Mouse (Mus musculus) E14TG2a.4 (cell line): ENCODE data around the gene Elavl4.

Experiments used
- CTCF ChIP-seq: conservative IDR thresholded peaks from 2 replicates; pipeline ENCODE4 v1.5.1; 2014; ENCODE audit warnings: low read length
- POU5F1 ChIP-seq: IDR thresholded peaks from 2 replicates; pipeline ENCODE4 v1.6.1; 2014; ENCODE audit warnings: low read length, borderline replicate concordance

DNA sequence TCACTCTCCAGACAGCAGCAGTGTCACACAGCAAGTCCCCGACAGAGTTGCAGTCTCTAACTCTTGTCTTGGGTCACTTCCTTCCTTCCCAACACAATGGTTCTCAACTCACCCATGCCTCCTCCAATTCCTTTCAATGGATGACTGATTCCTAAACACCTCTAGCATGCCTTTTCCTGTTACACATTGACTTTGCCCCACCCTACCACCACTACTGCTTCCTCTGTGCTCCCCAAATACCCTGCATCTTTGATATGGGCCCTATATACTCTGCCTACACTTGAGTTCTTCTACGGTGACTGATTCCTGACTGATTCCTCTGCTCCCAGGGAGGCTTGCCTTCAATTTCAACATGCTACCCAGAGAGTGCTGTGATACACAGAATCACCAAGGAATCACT lies 153.1 kb downstream of the Elavl4 start:
- TF ChIP-seq CTCF (no peak), POU5F1 (no peak)
